Mouse (Mus musculus) adipocyte (in vitro differentiated cells): Measurements from ENCODE around the gene Unk.
A peak's percentile ranks its signal among the peaks of the same experiment; 100 is the strongest.

Source experiments
- DNase-seq: peaks from one replicate; pipeline ENCODE4 v3.0.0-alpha.2; 2016; ENCODE audit warnings: low spot score

The Unk gene

DNA sequence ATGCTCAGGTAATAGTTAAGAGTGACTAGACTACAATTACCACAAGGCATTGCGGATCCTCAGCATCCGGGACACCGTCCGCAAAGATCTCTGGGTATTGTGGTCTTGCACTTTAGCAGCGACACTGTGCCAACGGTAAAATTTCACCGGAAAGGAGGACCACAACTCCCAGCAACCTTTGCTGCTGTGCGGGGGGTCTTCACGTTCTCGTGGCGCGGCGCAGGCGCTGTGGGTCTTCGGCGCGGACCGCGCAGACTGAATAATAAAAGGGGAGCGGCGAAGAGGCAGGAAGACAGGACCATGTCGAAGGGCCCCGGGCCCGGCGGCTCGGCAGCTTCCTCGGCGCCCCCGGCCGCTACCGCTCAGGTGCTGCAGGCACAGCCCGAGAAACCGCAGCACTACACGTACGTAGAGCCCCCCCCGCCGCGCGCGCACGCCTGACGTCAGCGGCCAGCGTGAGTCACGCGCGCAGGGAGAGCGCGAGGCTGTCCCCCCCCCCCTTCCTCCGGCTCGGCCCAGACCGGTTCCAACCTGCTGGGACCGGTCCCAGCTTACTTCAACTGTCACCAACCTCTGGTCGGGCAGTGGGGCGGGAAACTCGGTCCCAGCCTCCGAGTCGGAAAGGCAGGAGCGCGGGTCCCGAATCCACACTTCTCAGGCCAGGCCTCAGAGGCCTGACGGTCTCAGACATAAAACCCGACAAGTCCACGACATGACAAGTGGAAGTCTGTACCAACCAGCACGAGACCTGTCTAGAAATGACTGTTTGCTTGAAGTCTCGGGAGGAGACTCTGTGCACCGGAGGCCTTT lies at the start of gene Unk:
TSS of gene Unk (plus strand) at position 235 of the 810 bp plus-strand sequence.
- peak; percentile 99 for DNase-seq

DNA sequence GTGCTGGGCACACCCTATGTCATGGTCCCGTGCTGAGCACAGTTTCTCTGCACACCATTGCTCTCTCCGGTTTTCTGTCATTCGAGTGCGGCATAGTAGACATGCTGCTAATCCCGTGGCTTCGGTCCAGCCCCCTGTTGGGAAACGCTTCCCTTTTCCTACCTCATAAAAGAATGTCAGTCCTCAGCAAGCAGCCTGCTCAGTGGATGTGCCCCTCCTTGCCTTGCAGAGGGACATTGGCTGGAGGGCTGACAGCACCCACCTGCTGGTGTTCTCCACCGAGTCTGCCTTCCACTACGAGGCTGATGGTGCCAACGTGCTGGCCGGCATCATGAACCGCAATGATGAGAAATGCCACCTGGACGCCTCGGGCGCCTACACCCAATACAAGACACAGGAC lies 47.6 kb upstream of the Unk start:
- no peak for DNase-seq

DNA sequence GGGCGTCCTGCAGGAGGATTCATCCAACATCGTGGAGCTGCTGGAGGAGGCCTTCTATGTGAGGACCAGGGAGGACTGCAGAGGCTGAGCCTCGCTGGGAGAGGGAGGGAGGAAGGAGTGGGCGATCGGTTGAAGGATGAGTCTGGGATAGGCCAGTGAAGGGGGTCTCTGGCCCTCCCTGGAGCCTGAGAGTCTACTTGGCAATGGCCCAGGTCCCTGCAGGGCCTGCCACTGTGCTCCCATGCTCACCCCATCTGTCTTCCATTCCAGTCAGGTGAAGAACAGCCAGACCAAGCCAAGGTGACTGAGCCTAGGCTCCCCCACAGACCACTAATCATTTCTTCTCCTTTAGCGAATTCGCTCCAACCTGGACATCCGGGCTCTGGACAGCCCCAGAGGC lies 46.8 kb upstream of the Unk start:
- no peak for DNase-seq

DNA sequence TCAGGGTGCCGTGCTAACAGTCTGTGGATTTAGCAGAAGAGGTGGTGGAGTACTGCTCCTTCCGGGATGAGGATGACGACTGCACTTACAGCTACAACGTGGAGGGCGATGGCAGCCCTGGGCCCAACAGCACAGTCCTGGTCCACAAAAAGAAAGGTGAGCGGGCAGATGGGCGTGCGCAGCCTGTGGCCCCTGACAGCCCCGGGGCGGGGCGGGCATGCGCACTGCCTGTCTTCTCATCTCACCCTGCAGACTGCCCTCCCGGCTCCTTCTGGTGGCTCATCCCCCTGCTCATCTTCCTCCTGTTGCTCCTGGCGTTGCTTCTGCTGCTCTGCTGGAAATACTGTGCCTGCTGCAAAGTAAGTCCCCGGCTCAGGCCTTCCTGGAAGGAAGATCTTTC lies 40.4 kb upstream of the Unk start:
- no peak for DNase-seq

DNA sequence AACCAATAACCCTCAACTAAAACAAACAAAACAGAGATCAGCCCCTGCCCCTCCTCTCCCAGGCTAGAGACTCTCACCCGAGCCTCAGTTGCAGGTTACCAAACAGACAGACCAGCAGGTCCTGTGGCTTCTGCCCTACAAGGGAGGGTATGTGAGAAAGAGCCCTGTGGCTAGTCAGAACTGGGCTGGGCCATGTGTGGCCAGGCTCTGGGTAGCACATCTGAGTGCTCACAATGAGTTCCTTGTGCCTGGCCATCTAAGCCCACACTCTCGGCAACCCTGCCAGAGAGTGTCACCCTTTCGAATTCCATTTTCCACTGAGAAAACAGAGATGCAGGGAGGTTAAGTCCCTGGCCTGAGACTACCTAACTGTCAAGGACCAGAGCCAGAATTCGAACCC lies 38.0 kb upstream of the Unk start:
- DNase-seq: no peak

DNA sequence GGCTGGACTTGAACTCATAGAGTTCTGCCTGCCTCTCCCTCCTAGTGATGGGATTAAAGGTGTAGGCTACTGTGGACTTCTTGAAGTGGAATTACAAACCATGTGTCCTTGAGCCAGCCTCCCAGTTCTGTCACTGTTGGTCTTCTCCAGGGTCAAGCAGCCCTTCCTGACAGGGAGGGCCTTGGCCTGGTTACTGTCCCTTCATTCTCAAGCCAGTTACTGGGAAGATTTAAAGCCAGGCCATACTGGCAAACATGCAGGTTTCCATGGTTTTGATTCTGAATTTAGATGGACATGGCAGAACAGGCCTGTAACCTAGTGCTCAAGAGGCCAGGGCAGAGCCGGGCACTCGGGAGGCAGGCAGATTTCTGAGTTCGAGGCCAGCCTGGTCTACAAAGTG lies 34.9 kb upstream of the Unk start:
- DNase-seq: no peak

DNA sequence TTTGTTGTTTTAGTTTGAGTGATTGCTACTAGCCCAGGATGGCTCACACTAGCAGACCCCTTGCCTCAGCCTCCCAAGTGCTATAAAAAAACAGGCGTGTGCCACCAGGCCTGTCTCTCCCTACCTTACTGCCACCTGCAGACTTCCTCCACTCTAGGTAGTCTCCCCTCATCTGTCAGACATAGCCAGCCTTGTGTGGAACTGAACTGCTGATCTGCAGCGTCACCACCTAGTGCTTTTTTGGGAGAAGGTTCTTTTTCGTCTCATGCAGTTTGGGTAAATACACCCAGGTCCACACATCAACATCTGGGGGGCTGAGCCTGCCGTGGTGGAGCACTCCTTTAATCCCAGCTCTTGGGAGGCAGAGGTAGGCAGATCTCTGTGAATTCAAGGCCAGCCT lies 33.1 kb upstream of the Unk start:
- no peak for DNase-seq

DNA sequence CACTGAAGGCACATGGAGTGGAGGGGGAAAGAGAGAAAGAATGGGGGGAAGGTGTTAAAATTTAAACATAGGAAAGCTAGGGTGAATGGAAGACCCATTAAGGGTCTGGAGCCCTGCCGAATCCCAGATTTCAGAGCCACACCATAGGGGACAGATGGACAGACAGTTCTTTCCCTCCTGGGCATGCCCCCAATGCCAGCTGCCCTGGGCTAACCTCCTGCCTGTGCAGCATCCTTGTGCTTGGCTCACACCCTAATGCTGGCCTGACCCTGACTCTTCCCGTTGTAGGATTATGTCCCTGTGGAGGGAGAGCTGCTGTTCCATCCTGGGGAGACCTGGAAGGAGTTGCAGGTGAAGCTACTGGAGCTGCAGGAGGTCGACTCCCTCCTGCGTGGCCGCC lies 32.5 kb upstream of the Unk start:
- DNase-seq: no peak

DNA sequence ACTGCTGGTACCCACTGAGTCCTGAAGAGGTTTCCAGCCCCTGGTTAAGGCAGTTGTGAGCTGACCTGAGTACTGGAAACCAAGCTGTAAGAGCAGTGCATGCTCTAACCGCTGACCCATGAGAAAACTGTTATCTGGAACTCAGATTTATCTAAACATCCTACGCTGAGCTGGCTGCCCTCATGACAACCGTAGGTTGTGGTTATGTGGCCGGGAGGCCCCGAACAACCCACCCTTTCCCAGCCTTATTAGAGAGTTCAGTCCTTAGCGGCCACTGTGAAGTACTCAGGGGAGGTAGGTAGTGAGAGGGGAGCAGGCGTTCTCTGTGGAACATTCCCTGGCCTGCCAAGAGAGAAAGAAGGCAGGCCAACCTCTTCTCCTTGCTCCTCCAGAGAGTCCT lies 31.1 kb upstream of the Unk start:
- DNase-seq: no peak

DNA sequence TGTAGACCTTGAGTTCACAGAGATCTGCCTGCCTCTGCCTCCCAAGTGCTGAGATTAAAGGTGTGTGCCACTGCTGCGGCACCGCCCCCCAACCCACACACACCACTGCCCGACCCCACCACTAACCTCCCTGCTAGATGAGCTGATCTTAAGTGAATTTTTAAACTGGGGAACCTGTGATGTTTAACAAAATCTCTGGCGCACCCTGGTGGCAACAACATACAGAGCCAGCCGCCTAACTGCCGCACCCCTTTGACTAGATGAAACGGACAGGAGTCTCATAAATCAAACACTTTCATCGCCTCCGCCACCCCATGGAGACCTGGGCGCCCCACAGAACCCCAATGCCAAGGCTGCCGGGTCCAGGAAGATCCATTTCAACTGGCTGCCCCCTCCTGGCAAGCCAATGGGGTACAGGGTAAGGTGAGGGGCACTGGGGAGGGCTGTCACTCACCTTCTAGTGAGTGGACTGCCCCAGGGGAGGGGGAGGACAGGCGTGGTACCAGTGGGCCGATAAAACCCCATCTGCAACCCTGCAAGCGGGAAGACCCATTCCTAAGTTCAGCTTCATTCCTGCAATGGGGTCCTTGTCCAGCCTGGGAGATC lies 30.5 kb upstream of the Unk start:
- no peak for DNase-seq

DNA sequence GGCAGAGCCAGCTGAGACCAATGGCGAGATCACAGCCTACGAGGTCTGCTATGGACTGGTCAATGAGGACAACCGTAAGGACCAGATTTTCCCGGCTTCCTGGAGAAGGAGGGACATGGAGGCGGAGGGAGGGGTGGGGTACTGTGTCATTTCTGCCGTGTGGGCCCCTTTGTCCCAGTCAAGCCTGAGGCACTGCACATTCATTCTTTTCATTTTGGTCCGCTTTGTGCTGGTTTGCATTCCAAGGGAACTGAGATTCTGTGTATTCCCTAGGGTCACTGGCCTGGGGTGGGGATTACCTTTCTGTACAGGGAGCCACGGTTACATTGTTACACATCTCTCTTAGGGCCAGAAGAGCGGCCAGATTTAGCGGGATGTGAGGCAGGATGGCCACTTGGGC lies 29.5 kb upstream of the Unk start:
- no peak for DNase-seq

DNA sequence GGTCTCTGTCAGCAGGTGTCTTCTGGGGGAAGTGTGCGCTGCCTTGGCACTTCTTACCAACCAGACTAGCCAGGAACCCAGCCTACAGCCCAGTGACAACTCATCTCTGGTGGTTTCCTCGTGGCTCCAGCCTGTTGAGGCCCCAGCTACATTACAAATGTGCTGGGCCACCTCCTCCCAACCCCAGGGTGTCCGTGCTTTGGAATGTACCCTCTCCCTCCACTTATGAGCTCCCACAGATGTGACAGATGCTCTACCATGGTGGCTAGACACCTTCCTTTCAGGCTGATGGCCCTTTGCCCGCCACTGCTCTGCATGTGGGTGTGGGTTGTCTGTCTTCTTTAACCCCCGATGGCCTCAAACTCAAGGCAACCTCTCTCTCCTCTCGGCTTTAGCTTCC lies 28.4 kb upstream of the Unk start:
- DNase-seq: no peak

DNA sequence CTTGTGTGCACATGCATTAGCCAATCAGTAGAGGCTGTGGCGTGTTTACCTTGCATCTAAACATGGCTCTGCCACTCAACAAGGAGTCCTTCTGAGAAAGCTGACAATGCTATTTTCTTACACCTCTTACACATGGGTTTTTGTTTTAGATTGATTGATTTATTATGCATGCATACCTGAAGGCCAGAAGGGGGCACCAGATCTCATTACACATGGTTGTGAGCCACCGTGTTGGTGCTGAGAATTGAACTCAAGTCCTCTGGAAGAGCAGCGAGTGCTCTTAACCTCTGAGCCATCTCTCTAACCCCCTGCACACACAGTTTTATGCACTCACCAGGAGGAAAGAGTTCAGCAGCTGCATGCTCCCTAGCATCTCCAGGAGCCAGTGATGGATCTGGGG lies 27.2 kb upstream of the Unk start:
- DNase-seq: no peak

DNA sequence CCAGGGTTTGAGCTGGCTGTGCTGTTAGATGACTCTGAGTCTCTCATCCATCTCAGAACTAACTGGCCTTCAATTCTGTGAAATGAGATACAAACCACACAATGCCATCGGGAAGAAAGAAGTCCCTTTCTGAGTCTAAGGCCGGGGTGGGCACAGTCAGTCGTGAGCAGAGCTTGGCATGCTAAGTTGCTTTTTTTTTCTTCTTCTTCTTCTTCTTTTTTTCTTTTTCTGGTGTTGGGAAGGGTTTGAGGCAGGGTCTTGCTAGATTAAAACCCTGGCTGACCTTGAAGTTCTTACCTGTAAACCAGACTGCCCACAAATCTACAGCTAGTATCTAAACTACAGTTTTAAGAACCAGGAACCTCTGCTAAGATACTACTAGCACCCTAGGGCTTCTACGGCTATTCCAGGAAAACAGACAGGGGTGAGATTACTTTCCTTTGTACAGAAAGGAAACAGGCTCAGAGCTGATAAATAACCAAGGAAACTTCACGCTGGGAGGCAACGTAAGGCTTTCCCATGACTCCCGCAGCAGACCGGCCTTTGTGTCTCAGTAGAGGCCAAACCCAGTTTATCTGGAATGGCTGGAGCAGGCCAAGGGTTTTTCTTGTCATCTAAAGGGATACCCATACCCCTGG lies 25.8 kb upstream of the Unk start:
- no peak for DNase-seq

DNA sequence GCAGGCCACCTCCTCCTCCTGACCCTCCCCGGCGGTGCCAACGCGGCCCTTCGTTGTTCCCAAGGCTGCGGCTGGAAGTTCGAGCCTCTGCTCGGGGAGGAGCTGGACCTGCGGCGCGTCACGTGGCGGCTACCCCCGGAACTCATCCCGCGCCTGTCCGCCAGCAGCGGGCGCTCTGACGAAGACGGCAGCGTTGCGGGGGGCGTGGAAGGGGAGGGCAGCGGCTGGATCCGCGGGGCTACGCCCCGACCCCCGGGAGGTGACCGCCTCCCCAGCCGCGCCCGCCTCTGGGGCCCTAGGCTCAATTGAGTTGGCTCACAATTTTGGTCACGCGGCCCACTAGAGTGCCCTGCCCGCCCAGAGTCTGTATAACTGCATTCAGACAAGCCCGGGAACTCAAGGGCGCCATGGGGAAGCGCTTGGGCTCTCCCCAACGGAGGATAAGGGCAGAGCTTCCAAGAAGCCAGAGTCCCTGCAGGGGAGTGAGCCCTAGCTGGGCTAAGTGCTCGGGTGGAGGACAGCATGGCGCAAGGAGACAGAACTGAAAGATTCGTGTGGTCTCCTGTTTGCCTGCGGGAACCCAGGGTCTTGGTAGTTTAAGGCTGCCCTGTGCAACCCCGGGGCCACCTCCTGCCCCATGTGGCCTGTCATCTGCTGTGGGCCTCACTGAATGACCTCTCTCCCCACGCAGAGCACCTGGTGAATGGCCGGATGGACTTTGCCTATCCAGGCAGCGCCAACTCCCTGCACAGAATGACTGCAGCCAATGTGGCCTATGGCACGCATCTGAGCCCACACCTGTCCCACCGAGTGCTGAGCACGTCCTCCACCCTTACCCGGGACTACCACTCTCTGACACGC lies 25.1 kb upstream of the Unk start:
- DNase-seq: no peak

DNA sequence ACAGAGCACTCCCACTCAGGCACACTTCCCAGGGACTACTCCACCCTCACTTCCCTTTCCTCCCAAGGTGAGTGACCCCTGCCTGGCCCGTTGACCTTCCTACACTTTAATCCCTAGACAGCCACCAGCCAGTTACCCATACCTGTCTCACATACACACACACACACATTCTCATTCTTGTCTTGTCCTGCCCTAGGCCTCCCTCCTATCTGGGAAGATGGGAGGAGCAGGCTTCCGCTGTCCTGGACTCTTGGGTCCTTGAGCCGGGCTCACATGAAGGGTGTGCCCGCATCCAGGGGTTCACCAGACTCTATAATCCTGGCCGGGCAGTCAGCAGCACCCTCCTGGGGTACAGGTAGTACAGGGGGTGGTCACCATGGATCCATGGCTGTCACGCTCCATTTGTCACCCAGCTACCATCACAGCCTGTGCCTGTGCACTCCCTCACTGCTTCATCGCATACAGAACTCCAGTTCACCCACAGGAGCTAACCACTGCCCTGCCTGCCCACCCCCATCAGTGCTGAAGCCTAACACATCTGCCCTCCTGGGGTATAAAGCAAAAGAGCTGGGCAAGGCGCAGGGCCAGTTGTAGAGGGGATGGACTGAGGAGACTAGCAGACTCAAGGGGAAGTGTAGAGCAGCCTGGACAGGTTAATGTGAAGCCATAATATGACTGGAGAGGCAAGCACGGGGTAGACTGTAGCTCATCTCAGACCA lies 24.3 kb upstream of the Unk start:
- DNase-seq: no peak

DNA sequence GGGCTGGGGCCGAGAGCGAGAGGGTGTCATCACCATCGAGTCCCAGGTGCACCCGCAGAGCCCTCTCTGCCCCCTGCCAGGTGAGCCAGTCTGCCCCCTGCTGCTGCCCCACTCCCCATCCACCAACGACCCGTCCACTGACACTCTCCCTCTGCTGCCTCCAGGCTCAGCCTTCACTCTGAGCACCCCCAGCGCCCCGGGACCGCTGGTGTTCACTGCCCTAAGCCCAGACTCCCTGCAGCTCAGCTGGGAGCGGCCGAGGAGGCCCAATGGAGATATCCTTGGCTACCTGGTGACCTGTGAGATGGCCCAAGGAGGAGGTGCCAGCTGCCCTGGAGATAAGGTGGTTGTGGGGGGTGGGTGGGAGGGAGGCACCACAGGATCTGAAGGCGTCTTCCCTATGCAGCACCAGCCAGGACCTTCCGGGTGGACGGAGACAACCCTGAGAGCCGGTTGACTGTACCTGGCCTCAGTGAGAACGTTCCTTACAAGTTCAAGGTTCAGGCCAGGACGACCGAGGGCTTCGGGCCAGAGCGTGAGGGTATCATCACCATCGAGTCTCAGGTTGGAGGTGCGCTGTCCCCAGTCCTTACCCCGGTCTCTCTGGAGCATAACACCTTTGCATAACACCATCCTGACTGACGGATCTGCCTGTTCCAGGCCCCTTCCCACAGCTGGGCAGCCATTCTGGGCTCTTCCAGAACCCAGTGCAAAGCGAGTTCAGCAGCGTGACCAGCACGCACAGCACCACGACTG lies 22.8 kb upstream of the Unk start:
- no peak for DNase-seq

DNA sequence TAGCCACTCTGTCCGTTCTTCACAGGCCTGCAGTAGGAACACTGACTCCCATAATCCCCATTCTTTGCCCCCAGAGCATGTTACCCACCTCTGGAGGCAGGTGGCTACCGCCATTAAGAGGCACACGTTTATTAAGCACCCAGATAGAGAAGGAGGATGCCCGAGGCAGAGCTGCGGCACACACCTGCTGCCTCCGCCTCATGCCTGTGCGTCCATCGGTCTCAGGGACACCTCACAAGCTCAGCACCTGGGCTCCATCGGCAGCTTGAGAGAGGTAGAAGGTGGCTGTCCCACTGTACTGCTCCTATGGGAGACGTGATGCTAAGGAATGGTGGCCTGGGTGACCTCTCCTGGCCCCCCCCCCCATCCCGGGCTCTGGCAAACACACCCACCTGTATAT lies 21.7 kb upstream of the Unk start:
- no peak for DNase-seq

DNA sequence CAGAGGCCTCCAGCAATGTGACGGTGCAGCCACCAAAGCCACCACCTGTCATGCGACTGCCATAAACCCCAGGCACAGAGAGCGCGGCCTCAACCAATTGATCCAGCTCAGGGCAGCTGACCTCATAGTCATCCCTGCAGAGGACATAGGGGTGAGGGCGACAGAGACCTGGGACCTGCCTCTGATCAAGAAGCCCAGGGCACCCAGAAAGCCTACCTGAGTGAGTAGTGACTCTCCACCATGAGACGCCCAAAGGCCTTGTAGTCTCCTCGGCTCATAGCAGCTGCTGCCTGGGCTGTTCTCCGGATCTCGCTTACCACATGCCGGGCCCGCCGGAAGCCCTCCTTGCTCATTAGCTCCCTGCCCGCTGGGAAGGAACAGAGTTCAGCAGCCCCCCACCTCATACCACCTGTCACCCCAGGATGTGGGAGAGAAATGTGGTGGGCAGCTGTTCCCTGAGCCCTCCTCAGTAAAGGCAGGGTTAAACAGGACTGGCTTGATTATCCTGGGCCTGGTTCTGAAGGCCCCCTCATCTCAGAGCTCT lies 21.2 kb upstream of the Unk start:
- DNase-seq: no peak

DNA sequence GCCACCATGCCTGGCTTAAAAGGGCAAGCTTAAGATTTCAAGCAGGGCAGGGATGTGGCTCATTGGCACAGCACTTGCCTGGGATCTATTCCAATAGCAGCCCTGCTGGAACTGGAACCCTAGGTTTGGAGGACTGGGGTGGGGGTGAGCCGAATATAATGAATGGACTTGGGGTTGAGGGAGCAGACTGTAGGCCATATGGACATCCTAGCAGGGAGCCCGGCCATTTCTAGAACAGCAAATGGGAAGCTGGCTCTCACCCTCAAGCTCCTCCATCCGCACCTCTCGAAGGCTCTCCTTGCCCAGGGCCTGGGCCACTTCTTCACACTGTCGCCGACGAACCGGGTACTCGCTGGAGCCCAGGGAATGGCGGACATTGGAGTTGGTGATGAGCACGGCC lies 20.5 kb upstream of the Unk start:
- no peak for DNase-seq

DNA sequence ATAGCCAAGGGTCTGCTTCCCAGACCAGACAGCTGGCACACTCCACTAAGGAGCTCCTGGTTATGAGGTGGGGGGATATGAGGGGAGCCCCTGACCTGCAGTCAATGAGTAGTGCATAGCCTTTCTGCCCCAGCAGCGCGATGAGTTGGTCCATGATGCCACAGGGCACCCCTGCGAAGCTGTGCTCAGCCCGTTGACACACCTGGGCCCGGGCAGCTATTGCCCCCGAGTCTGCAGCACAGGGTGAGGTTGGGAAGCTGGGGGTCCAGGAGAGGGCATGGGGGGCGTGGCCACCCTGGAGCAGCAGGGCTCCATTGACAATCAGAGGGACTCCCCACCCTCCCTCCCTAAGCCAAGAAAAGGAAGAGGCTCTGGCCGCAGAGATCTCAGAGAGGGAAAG lies 20.0 kb upstream of the Unk start:
- DNase-seq: no peak
